Mouse (Mus musculus): ENCODE results near the gene Vwa8. TPM values are rescaled to one million over a fixed set of nuclear protein-coding genes. Genes with fewer than 3 reads are reported as not detected.
"Not testable (repeated sequence)": the region's sequence is repeated elsewhere in the genome, so short reads cannot be mapped to it uniquely, and the experiment has no call there.

Gene Vwa8
- polyA plus RNA-seq, 1 experiment from 2014 or later = 8.8 TPM

GRCm38 (mm10) chr14:78983104-78983503 is 134.3 kb downstream of the Vwa8 start:
- H3K4me1 ChIP-seq (ENCODE audit: insufficient read depth, low read depth, low read length) = no peaks in the 10 kb centered on the region
- H3K4me2 ChIP-seq (replicated peaks; ENCODE audit: low read depth, low read length) = no peak overlapping the region
- WGBS = 71% methylated on average over 2 of the region's 2 CpGs
- H3K9ac ChIP-seq (replicated peaks; ENCODE audit: low read depth) = no peak overlapping the region
- no peaks in the 10 kb centered on the region for H3K9me3 ChIP-seq (ENCODE audit: low read length)
- no peak overlapping the region for H3K4me3 ChIP-seq (ENCODE audit: low read depth, low read length)
- ATAC-seq = no peak
- no peaks in the 10 kb centered on the region for H3K36me3 ChIP-seq (ENCODE audit: insufficient read depth, low read length)
- no peak for DNase-seq (ENCODE audit: low spot score)
- no peak overlapping the region for H3K27ac ChIP-seq (ENCODE audit: low read length)
- no peaks in the 10 kb centered on the region for H3K27me3 ChIP-seq (replicated peaks; ENCODE audit: insufficient read depth, low read length)
- no peak for TF ChIP-seq CTCF (IDR thresholded peaks at IDR 0.05)
- TF ChIP-seq EP300 (IDR thresholded peaks at IDR 0.05) = no peak

- H3K9me3 ChIP-seq (ENCODE audit: low read length) = no peaks in the 10 kb centered on the region
- H3K27me3 ChIP-seq (replicated peaks; ENCODE audit: insufficient read depth, low read length) = no peaks in the 10 kb centered on the region
- H3K27ac ChIP-seq (ENCODE audit: low read length) = no peak overlapping the region
- peak; percentile 48 for DNase-seq (ENCODE audit: low spot score)
- no peak for ATAC-seq
- H3K4me3 ChIP-seq (ENCODE audit: low read depth, low read length) = no peak overlapping the region
- 45% methylated on average over 2 of the region's 2 CpGs for WGBS
- TF ChIP-seq CTCF (IDR thresholded peaks at IDR 0.05) (no peak), EP300 (IDR thresholded peaks at IDR 0.05) (no peak)
- H3K4me2 ChIP-seq (replicated peaks; ENCODE audit: low read depth, low read length) = no peak overlapping the region
- H3K36me3 ChIP-seq (ENCODE audit: insufficient read depth, low read length) = no peaks in the 10 kb centered on the region
- no peaks in the 10 kb centered on the region for H3K4me1 ChIP-seq (ENCODE audit: insufficient read depth, low read depth, low read length)
- H3K9ac ChIP-seq (replicated peaks; ENCODE audit: low read depth) = no peak overlapping the region
These were observed 135.4 kb downstream of the Vwa8 start for GRCm38 (mm10) chr14:78984296-78984695.

- TF ChIP-seq CTCF (IDR thresholded peaks at IDR 0.05) = no peak
- no peak for TF ChIP-seq EP300 (IDR thresholded peaks at IDR 0.05)
These were observed 138.7 kb downstream of the Vwa8 start for GRCm38 (mm10) chr14:78987543-78987942.

DNA sequence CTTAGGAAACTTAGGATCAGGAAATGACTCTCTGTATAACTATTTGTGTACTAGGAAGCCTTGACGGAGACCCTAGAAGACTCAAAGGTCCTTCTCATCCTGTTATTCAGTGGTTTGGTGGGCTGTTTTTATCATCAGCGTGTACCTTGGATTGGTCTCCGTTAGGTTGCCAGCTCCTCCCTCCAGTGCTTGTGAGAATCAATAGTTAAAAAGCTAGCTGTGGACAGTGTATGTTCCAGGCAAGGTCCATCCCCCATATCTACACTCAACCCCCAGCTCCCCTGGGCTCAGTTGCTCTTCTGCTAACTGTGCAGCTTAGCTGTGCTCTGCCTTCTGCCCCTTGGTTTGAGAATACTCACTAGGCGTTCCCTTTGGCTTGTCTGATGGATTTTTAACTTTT is 143.6 kb downstream of the Vwa8 start:
- no peak overlapping the region for H3K9ac ChIP-seq (replicated peaks; ENCODE audit: low read depth)
- no peak overlapping the region for H3K27ac ChIP-seq (ENCODE audit: low read length)
- H3K4me3 ChIP-seq (ENCODE audit: low read depth, low read length) = no peak overlapping the region
- H3K4me2 ChIP-seq (replicated peaks; ENCODE audit: low read depth, low read length) = no peak overlapping the region
- H3K27me3 ChIP-seq (replicated peaks; ENCODE audit: insufficient read depth, low read length) = no peaks in the 10 kb centered on the region
- no peak for DNase-seq (ENCODE audit: low spot score)
- H3K9me3 ChIP-seq (ENCODE audit: low read length) = no peaks in the 10 kb centered on the region
- no peak for TF ChIP-seq EP300 (IDR thresholded peaks at IDR 0.05)
- TF ChIP-seq CTCF (IDR thresholded peaks at IDR 0.05) = no peak
- no peaks in the 10 kb centered on the region for H3K36me3 ChIP-seq (ENCODE audit: insufficient read depth, low read length)
- 70% methylated on average over 4 of the region's 4 CpGs for WGBS
- ATAC-seq = no peak
- H3K4me1 ChIP-seq (ENCODE audit: insufficient read depth, low read depth, low read length) = no peaks in the 10 kb centered on the region

More at GRCm38 (mm10) chr14:78987543-78987942, 138.7 kb downstream of the Vwa8 start:
- H3K4me1 ChIP-seq (ENCODE audit: insufficient read depth, low read depth, low read length) = no peaks in the 10 kb centered on the region
- H3K27me3 ChIP-seq (replicated peaks; ENCODE audit: insufficient read depth, low read length) = no peaks in the 10 kb centered on the region
- H3K9ac ChIP-seq (replicated peaks; ENCODE audit: low read depth) = no peak overlapping the region
- no peaks in the 10 kb centered on the region for H3K36me3 ChIP-seq (ENCODE audit: insufficient read depth, low read length)
- H3K9me3 ChIP-seq (ENCODE audit: low read length) = no peaks in the 10 kb centered on the region
- H3K4me2 ChIP-seq (replicated peaks; ENCODE audit: low read depth, low read length) = no peak overlapping the region
- H3K4me3 ChIP-seq (ENCODE audit: low read depth, low read length) = no peak overlapping the region
- ATAC-seq (no peak), DNase-seq (ENCODE audit: low spot score) (no peak)
- H3K27ac ChIP-seq (ENCODE audit: low read length) = no peak overlapping the region
- 68% methylated on average over 8 of the region's 8 CpGs for whole genome bisulfite sequencing

GRCm38 (mm10) chr14:78993515-78993914 is 144.7 kb downstream of the Vwa8 start:
- no peaks in the 10 kb centered on the region for H3K27me3 ChIP-seq (replicated peaks; ENCODE audit: insufficient read depth, low read length)
- H3K9me3 ChIP-seq (ENCODE audit: low read length) = no peaks in the 10 kb centered on the region
- no peak overlapping the region for H3K27ac ChIP-seq (ENCODE audit: low read length)
- H3K4me2 ChIP-seq (replicated peaks; ENCODE audit: low read depth, low read length) = no peak overlapping the region
- H3K4me1 ChIP-seq (ENCODE audit: insufficient read depth, low read depth, low read length) = no peaks in the 10 kb centered on the region
- TF ChIP-seq EP300 (IDR thresholded peaks at IDR 0.05) = no peak
- TF ChIP-seq CTCF (IDR thresholded peaks at IDR 0.05) = no peak
- ATAC-seq (no peak), DNase-seq (ENCODE audit: low spot score) (no peak)
- H3K9ac ChIP-seq (replicated peaks; ENCODE audit: low read depth) = no peak overlapping the region
- 48% methylated on average over 4 of the region's 4 CpGs for WGBS
- H3K36me3 ChIP-seq (ENCODE audit: insufficient read depth, low read length) = no peaks in the 10 kb centered on the region
- H3K4me3 ChIP-seq (ENCODE audit: low read depth, low read length) = no peak overlapping the region

DNA sequence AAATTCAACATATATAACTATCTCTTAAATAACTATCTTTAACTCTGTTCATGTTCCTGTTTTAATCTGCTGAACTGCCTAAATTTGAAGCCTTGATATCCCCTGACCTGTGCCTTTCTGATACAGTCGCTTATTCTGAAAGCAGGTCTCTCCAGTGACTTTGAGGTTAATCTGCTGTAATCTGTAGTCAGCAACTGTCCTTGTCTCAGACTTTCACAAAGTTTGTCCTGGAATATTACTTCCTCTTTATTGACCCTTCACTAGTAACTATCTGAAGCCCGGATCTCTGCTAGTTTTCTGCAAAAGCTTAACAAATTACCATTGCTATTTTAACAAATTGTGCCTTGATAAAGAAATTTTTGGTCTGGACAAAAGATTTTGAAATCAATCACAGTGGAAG is 147.5 kb downstream of the Vwa8 start:
- 92% methylated on average over 2 of the region's 2 CpGs for WGBS
- no peak for TF ChIP-seq EP300 (IDR thresholded peaks at IDR 0.05)
- TF ChIP-seq CTCF (IDR thresholded peaks at IDR 0.05) = no peak
- no peak for ATAC-seq

DNA sequence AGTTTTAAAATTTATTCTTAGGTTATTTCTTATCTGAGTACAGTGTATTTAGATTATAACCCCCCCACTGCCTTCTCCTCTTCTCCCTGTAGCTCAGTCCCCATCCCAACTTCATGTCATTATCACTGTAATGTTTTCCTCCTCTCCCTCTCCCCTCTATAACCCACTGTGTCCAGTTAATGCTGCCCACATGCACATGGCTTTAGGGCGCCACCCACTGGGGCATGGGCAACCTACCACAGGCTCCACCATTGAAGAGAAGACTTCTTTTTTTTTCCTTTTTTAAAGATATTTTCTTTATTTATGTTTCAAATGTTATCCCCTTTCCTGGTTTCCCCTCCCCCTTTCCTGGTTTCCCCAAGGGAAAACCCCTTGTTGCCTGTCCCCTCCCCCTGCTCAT is 154.7 kb downstream of the Vwa8 start:
- no peak overlapping the region for H3K27ac ChIP-seq (ENCODE audit: low read length)
- no peaks in the 10 kb centered on the region for H3K4me1 ChIP-seq (ENCODE audit: insufficient read depth, low read depth, low read length)
- DNase-seq (ENCODE audit: low spot score) = no peak
- H3K27me3 ChIP-seq (replicated peaks; ENCODE audit: insufficient read depth, low read length) = no peaks in the 10 kb centered on the region
- H3K9me3 ChIP-seq (ENCODE audit: low read length) = no peaks in the 10 kb centered on the region
- no peak for ATAC-seq
- no peak overlapping the region for H3K4me3 ChIP-seq (ENCODE audit: low read depth, low read length)
- WGBS = 85% methylated on average over 1 of the region's 1 CpGs
- no peak overlapping the region for H3K4me2 ChIP-seq (replicated peaks; ENCODE audit: low read depth, low read length)
- H3K9ac ChIP-seq (replicated peaks; ENCODE audit: low read depth) = no peak overlapping the region
- no peaks in the 10 kb centered on the region for H3K36me3 ChIP-seq (ENCODE audit: insufficient read depth, low read length)
- peak; percentile 66 for TF ChIP-seq CTCF (IDR thresholded peaks at IDR 0.05)
- TF ChIP-seq EP300 (IDR thresholded peaks at IDR 0.05) = no peak

More for the DNA sequence above, 147.5 kb downstream of the Vwa8 start:
- Histone ChIP-seq H3K9ac (replicated peaks; ENCODE audit: low read depth) (no peak overlapping the region), H3K27me3 (replicated peaks; ENCODE audit: insufficient read depth, low read length) (no peaks in the 10 kb centered on the region), H3K36me3 (ENCODE audit: insufficient read depth, low read length) (no peaks in the 10 kb centered on the region), H3K27ac (ENCODE audit: low read length) (no peak overlapping the region), H3K4me2 (replicated peaks; ENCODE audit: low read depth, low read length) (no peak overlapping the region), H3K4me1 (ENCODE audit: insufficient read depth, low read depth, low read length) (no peaks in the 10 kb centered on the region), H3K4me3 (ENCODE audit: low read depth, low read length) (no peak overlapping the region), H3K9me3 (ENCODE audit: low read length) (no peaks in the 10 kb centered on the region)
- no peak for DNase-seq (ENCODE audit: low spot score)

GRCm38 (mm10) chr14:79017710-79018109 is 168.9 kb downstream of the Vwa8 start:
- not testable (repeated sequence) for ATAC-seq; H3K36me3 ChIP-seq (ENCODE audit: insufficient read depth, low read length)

More at GRCm38 (mm10) chr14:79017710-79018109, 168.9 kb downstream of the Vwa8 start:
- WGBS = 72% methylated on average over 5 of the region's 5 CpGs
- not testable (repeated sequence) for H3K4me1 ChIP-seq (ENCODE audit: insufficient read depth, low read depth, low read length); H3K27ac ChIP-seq (ENCODE audit: low read length); H3K9ac ChIP-seq (replicated peaks; ENCODE audit: low read depth); H3K4me2 ChIP-seq (replicated peaks; ENCODE audit: low read depth, low read length); DNase-seq (ENCODE audit: low spot score); H3K4me3 ChIP-seq (ENCODE audit: low read depth, low read length); H3K27me3 ChIP-seq (replicated peaks; ENCODE audit: insufficient read depth, low read length); H3K9me3 ChIP-seq (ENCODE audit: low read length)
